In genomic region chr17:29796086-29796485, GRCm38 (mm10) we compare ENCODE assay signal across 7 mouse cellular contexts.
DNase-seq lines count a peak whose midpoint lies in the region; ATAC-seq lines count a peak whose summit lies in the region.

No protein-coding gene starts in this region.

- no peaks in the 10 kb centered on the region for H3K36me3 ChIP-seq in forebrain, embryonic 15.5 days
- H3K36me3 ChIP-seq in limb, embryonic 11.5 days (ENCODE audit: control insufficient read depth, insufficient read depth, low read length), result no peaks in the 10 kb centered on the region
- no peaks in the 10 kb centered on the region for H3K36me3 ChIP-seq in midbrain, embryonic 15.5 days (replicated peaks)

- peaks cover 53% of the 10 kb centered on the region for H3K4me1 ChIP-seq in forebrain, embryonic 15.5 days
- peaks cover 23% of the 10 kb centered on the region for H3K4me1 ChIP-seq in limb, embryonic 11.5 days (ENCODE audit: control insufficient read depth, insufficient read depth, low read length)
- H3K4me1 ChIP-seq in midbrain, embryonic 15.5 days, result peaks cover 41% of the 10 kb centered on the region

- no peaks in the 10 kb centered on the region for H3K9me3 ChIP-seq in forebrain, embryonic 15.5 days
- H3K9me3 ChIP-seq in limb, embryonic 11.5 days (ENCODE audit: control insufficient read depth, low read length), result no peaks in the 10 kb centered on the region
- H3K9me3 ChIP-seq in midbrain, embryonic 15.5 days, result no peaks in the 10 kb centered on the region

- no peak; the same call in 1 of the 2 replicates for ATAC-seq in forebrain, embryonic 15.5 days (replicated peaks)
- ATAC-seq in limb, embryonic 11.5 days (ENCODE audit: insufficient number of reproducible peaks, low FRiP score, low TSS enrichment, low read depth), result no peak
- no peak for ATAC-seq in midbrain, embryonic 15.5 days (replicated peaks)

- H3K4me3 ChIP-seq in forebrain, embryonic 15.5 days, result no peak overlapping the region
- no peak overlapping the region for H3K4me3 ChIP-seq in limb, embryonic 11.5 days (ENCODE audit: low read depth, low read length)
- H3K4me3 ChIP-seq in midbrain, embryonic 15.5 days, result no peak overlapping the region

- no peak overlapping the region for H3K9ac ChIP-seq in forebrain, embryonic 15.5 days (replicated peaks)
- no peak overlapping the region for H3K9ac ChIP-seq in limb, embryonic 11.5 days (ENCODE audit: low read length)
- H3K9ac ChIP-seq in midbrain, embryonic 15.5 days, result no peak overlapping the region

- peak overlapping the region; percentile 83 for H3K27ac ChIP-seq in forebrain, embryonic 15.5 days (replicated peaks)
- H3K27ac ChIP-seq in limb, embryonic 11.5 days (replicated peaks; ENCODE audit: low read depth, low read length), result no peak overlapping the region
- H3K27ac ChIP-seq in midbrain, embryonic 15.5 days, result peak overlapping the region; percentile 93

- no peaks in the 10 kb centered on the region for H3K27me3 ChIP-seq in forebrain, embryonic 15.5 days
- no peaks in the 10 kb centered on the region for H3K27me3 ChIP-seq in limb, embryonic 11.5 days (ENCODE audit: control insufficient read depth, insufficient read depth, low read length)
- H3K27me3 ChIP-seq in midbrain, embryonic 15.5 days (replicated peaks), result no peaks in the 10 kb centered on the region

- WGBS in forebrain, embryonic 15.5 days, result 8% methylated on average over 7 of the region's 7 CpGs
- WGBS in limb, embryonic 11.5 days, result 16% methylated on average over 7 of the region's 7 CpGs
- WGBS in midbrain, embryonic 15.5 days, result 13% methylated on average over 7 of the region's 7 CpGs

- peak; percentile 61 for DNase-seq in T-cell, adult 2 months (ENCODE audit: low spot score)
- DNase-seq in cerebellum, adult 18-20 months, result peak; percentile 81 to 85
- peak; percentile 79 for DNase-seq in induced T-regulatory cell, adult 2 months (ENCODE audit: low read depth)
- peak; percentile 91 for DNase-seq in limb, embryonic 11.5 days (ENCODE audit: low spot score)
- peak; percentile 47 to 76 for DNase-seq in spleen, adult 18-20 months

- no peak overlapping the region for H3K4me2 ChIP-seq in forebrain, embryonic 15.5 days (replicated peaks)
- H3K4me2 ChIP-seq in limb, embryonic 11.5 days (ENCODE audit: low read depth, severe bottlenecking), result 0 out of 2 replicates have a peak overlapping the region, but pooled peaks have one; percentile 61
- H3K4me2 ChIP-seq in midbrain, embryonic 15.5 days, result no peak overlapping the region
